In genomic region chr11:97813746-97814515, GRCm38 (mm10) we compare ENCODE assay signal across 10 mouse cellular contexts. TPM values are rescaled to one million over a fixed set of nuclear protein-coding genes. Genes with fewer than 3 reads are reported as not detected.
DNase-seq lines count a peak whose midpoint lies in the region; ATAC-seq and TF ChIP-seq lines count a peak whose summit lies in the region.
"Had no signal": no experiment of that assay in that cellular context is flagged by ENCODE, and none has a peak within 500 bp of the region (broad histone marks: within the 10 kb centered on the region; RNA-seq: fewer than 3 reads in every experiment).

No protein-coding gene starts in this region.

- ATAC-seq in kidney, embryonic 14.5 days (ENCODE audit: low FRiP score, low TSS enrichment), result no peak
- no peak for ATAC-seq in intestine, postnatal 0 days
- no peak for ATAC-seq in midbrain, postnatal 0 days (ENCODE audit: low FRiP score)

- no peak overlapping the region for H3K4me3 ChIP-seq in kidney, embryonic 14.5 days (ENCODE audit: low read length)
- H3K4me3 ChIP-seq in intestine, postnatal 0 days (ENCODE audit: low read depth, low read length), result no peak overlapping the region
- no peak overlapping the region for H3K4me3 ChIP-seq in midbrain, postnatal 0 days (ENCODE audit: low read depth, low read length)

- 58% methylated on average over 17 of the region's 17 CpGs for WGBS in kidney, embryonic 14.5 days
- 51% methylated on average over 17 of the region's 17 CpGs for WGBS in intestine, postnatal 0 days
- 63% methylated on average over 17 of the region's 17 CpGs for WGBS in midbrain, postnatal 0 days

- H3K4me1 ChIP-seq in kidney, embryonic 14.5 days (ENCODE audit: control insufficient read depth, insufficient read depth, low read length), result peaks cover 87% of the 10 kb centered on the region
- H3K4me1 ChIP-seq in intestine, postnatal 0 days (replicated peaks; ENCODE audit: control insufficient read depth, insufficient read depth, low read length), result peaks cover 59% of the 10 kb centered on the region
- peaks cover 32% of the 10 kb centered on the region for H3K4me1 ChIP-seq in midbrain, postnatal 0 days (ENCODE audit: insufficient read depth, low read length)

- no peak overlapping the region for H3K27ac ChIP-seq in kidney, embryonic 14.5 days (ENCODE audit: low read depth, low read length)
- peak overlapping the region; percentile 91; the same call in 1 of the 2 replicates for H3K27ac ChIP-seq in intestine, postnatal 0 days (ENCODE audit: low read depth, low read length)
- peak overlapping the region; percentile 93 for H3K27ac ChIP-seq in midbrain, postnatal 0 days (ENCODE audit: low read depth, low read length)

- no peak overlapping the region for H3K9ac ChIP-seq in kidney, embryonic 14.5 days (ENCODE audit: low read depth, low read length)
- no peak overlapping the region for H3K9ac ChIP-seq in intestine, postnatal 0 days (ENCODE audit: low read depth, low read length)
- H3K9ac ChIP-seq in midbrain, postnatal 0 days (replicated peaks; ENCODE audit: low read length, poor library complexity, severe bottlenecking), result no peak overlapping the region

- no peaks in the 10 kb centered on the region for H3K27me3 ChIP-seq in kidney, embryonic 14.5 days (ENCODE audit: control insufficient read depth, insufficient read depth, low read length)
- H3K27me3 ChIP-seq in intestine, postnatal 0 days (replicated peaks; ENCODE audit: control insufficient read depth, insufficient read depth, low read length), result no peaks in the 10 kb centered on the region
- H3K27me3 ChIP-seq in midbrain, postnatal 0 days (ENCODE audit: insufficient read depth, low read length), result no peaks in the 10 kb centered on the region

- H3K9me3 ChIP-seq in kidney, embryonic 14.5 days (ENCODE audit: control insufficient read depth, low read length), result no peaks in the 10 kb centered on the region
- no peaks in the 10 kb centered on the region for H3K9me3 ChIP-seq in intestine, postnatal 0 days (ENCODE audit: control insufficient read depth)
- no peaks in the 10 kb centered on the region for H3K9me3 ChIP-seq in midbrain, postnatal 0 days (ENCODE audit: low read length)

- H3K36me3 ChIP-seq in kidney, embryonic 14.5 days (ENCODE audit: control insufficient read depth, insufficient read depth, low read length), result peaks cover 49% of the 10 kb centered on the region
- H3K36me3 ChIP-seq in intestine, postnatal 0 days (ENCODE audit: control insufficient read depth, insufficient read depth), result peaks cover 45% of the 10 kb centered on the region
- peaks cover 38% of the 10 kb centered on the region for H3K36me3 ChIP-seq in midbrain, postnatal 0 days (ENCODE audit: insufficient read depth, low read length)

- peak; percentile 86 for DNase-seq in kidney, adult 11 months
- peak; percentile 75 for DNase-seq in fat pad, adult 2 months (ENCODE audit: extremely low read depth, low read depth, low spot score)
- DNase-seq in midbrain, postnatal 0 days (ENCODE audit: low spot score), result no peak
- no peak for DNase-seq in c-Kit-positive CD71-positive TER-119-positive erythroid progenitor cells, embryonic 14.5 days (ENCODE audit: low spot score)
- no peak for DNase-seq in right cerebral cortex, postnatal 14 days
- DNase-seq in right cerebral cortex, postnatal 25 days, result no peak
- DNase-seq: cerebellum, adult 2 months; heart, postnatal 4 days had no signal

- no peak for TF ChIP-seq CTCF in intestine, postnatal 0 days (IDR thresholded peaks at IDR 0.05; ENCODE audit: low read depth)
- no peak for TF ChIP-seq CTCF in midbrain, postnatal 0 days (IDR thresholded peaks at IDR 0.05)

- H3K4me2 ChIP-seq in kidney, embryonic 14.5 days (replicated peaks; ENCODE audit: low read depth, low read length), result no peak overlapping the region
- H3K4me2 ChIP-seq in intestine, postnatal 0 days (replicated peaks; ENCODE audit: low read depth), result no peak overlapping the region; the same call in 1 of the 2 replicates
- H3K4me2 ChIP-seq in midbrain, postnatal 0 days (ENCODE audit: low read depth, low read length, poor library complexity, severe bottlenecking), result no peak overlapping the region

RNA-seq across cellular contexts. Expression of gene Lasp1, which starts 15.1 kb away (rescaled TPM):
- polyA plus RNA-seq in kidney, embryonic 14.5 days (2014; fragmentation: Nextera tagmentation; extraction: Ambion mirVana), result 46.9 and 57.2 TPM in 2 replicates
- 98.2 and 103 TPM in 2 replicates for polyA plus RNA-seq in intestine, postnatal 0 days (2015; fragmentation: Nextera tagmentation; extraction: Ambion mirVana)
- total RNA-seq in midbrain, postnatal 0 days (2014; rRNA removed), result 206 and 216 TPM in 2 replicates
- 174 and 179 TPM in 2 replicates for polyA plus RNA-seq in midbrain, postnatal 0 days (2015; fragmentation: Nextera tagmentation; extraction: Ambion mirVana)

RNA-seq across cellular contexts. Expression of gene B230217C12Rik, which starts 26.6 kb away (rescaled TPM):
- polyA plus RNA-seq in kidney, embryonic 14.5 days (2014; fragmentation: Nextera tagmentation; extraction: Ambion mirVana), result 8.6 and 11.3 TPM in 2 replicates
- polyA plus RNA-seq in intestine, postnatal 0 days (2015; fragmentation: Nextera tagmentation; extraction: Ambion mirVana), result 1.8 and 2.0 TPM in 2 replicates
- 37.7 and 43.6 TPM in 2 replicates for total RNA-seq in midbrain, postnatal 0 days (2014; rRNA removed)
- 38.2 and 41.8 TPM in 2 replicates for polyA plus RNA-seq in midbrain, postnatal 0 days (2015; fragmentation: Nextera tagmentation; extraction: Ambion mirVana)

RNA-seq across cellular contexts. Expression of gene Rpl23, which starts 31.7 kb away (rescaled TPM):
- 695 and 947 TPM in 2 replicates for polyA plus RNA-seq in kidney, embryonic 14.5 days (2014; fragmentation: Nextera tagmentation; extraction: Ambion mirVana)
- polyA plus RNA-seq in intestine, postnatal 0 days (2015; fragmentation: Nextera tagmentation; extraction: Ambion mirVana), result 538 and 555 TPM in 2 replicates
- total RNA-seq in midbrain, postnatal 0 days (2014; rRNA removed), result 177 and 224 TPM in 2 replicates
- polyA plus RNA-seq in midbrain, postnatal 0 days (2015; fragmentation: Nextera tagmentation; extraction: Ambion mirVana), result 308 and 329 TPM in 2 replicates

RNA-seq across cellular contexts. Expression of gene 1700001P01Rik, which starts 38.2 kb away (rescaled TPM):
- 0.56 TPM in 1 of 2 replicates, not detected in the other for polyA plus RNA-seq in kidney, embryonic 14.5 days (2014; fragmentation: Nextera tagmentation; extraction: Ambion mirVana)
- polyA plus RNA-seq in intestine, postnatal 0 days (2015; fragmentation: Nextera tagmentation; extraction: Ambion mirVana), result not detected in 2 replicates
- not detected in 2 replicates for total RNA-seq in midbrain, postnatal 0 days (2014; rRNA removed)
- polyA plus RNA-seq in midbrain, postnatal 0 days (2015; fragmentation: Nextera tagmentation; extraction: Ambion mirVana), result 0.29 TPM in 1 of 2 replicates, not detected in the other

RNA-seq across cellular contexts. Expression of gene Cwc25, which starts 47.6 kb away (rescaled TPM):
- polyA plus RNA-seq in kidney, embryonic 14.5 days (2014; fragmentation: Nextera tagmentation; extraction: Ambion mirVana), result 12.6 and 13.7 TPM in 2 replicates
- 8.5 and 9.8 TPM in 2 replicates for polyA plus RNA-seq in intestine, postnatal 0 days (2015; fragmentation: Nextera tagmentation; extraction: Ambion mirVana)
- 11.8 and 16.0 TPM in 2 replicates for total RNA-seq in midbrain, postnatal 0 days (2014; rRNA removed)
- polyA plus RNA-seq in midbrain, postnatal 0 days (2015; fragmentation: Nextera tagmentation; extraction: Ambion mirVana), result 12.0 TPM in 2 replicates

Comparison
In these comparisons a context has a peak if more than half of its experiments do, and no peak if none do; other contexts are left out.
1. DNase-seq: peak in kidney, adult 11 months (single experiment) and fat pad, adult 2 months (single experiment); none in midbrain, postnatal 0 days (single experiment), c-Kit-positive CD71-positive TER-119-positive erythroid progenitor cells, embryonic 14.5 days (single experiment), right cerebral cortex, postnatal 14 days (single experiment) and right cerebral cortex, postnatal 25 days (single experiment).